Mouse (Mus musculus): Measurements from ENCODE around the gene Cdc6. TPM values are rescaled to one million over a fixed set of nuclear protein-coding genes. Genes with fewer than 3 reads are reported as not detected.
"Not testable (repeated sequence)": the region's sequence is repeated elsewhere in the genome, so short reads cannot be mapped to it uniquely, and the experiment has no call there.

The Cdc6 gene
- total RNA-seq, 2 experiments from 2014 or later = 26.4 to 26.5 TPM

- ATAC-seq (ENCODE audit: poor library complexity, severe bottlenecking) = no peak
These were observed 2.0 kb upstream of the Cdc6 start for GRCm38 (mm10) chr11:98905583-98905982.

GRCm38 (mm10) chr11:98907063-98907436, 551 bp upstream of the Cdc6 start:
- ATAC-seq (ENCODE audit: poor library complexity, severe bottlenecking) = no peak

- 0 out of 2 replicates have a peak, but pooled peaks have one; percentile 24 for ATAC-seq (ENCODE audit: poor library complexity, severe bottlenecking)
These were observed 2.1 kb downstream of the Cdc6 start for GRCm38 (mm10) chr11:98909654-98910053.

- ATAC-seq (ENCODE audit: poor library complexity, severe bottlenecking) = no peak
These were observed 2.8 kb downstream of the Cdc6 start for GRCm38 (mm10) chr11:98910415-98910814.

GRCm38 (mm10) chr11:98911498-98911897, 3.9 kb downstream of the Cdc6 start:
- ATAC-seq (ENCODE audit: poor library complexity, severe bottlenecking) = no peak

GRCm38 (mm10) chr11:98914196-98914595, 6.6 kb downstream of the Cdc6 start:
- no peak for ATAC-seq (ENCODE audit: poor library complexity, severe bottlenecking)

- ATAC-seq (ENCODE audit: poor library complexity, severe bottlenecking) = not testable (repeated sequence)
These were observed 8.8 kb downstream of the Cdc6 start for GRCm38 (mm10) chr11:98916376-98916775.

- peak; percentile 25; the same call in 1 of the 2 replicates for ATAC-seq (ENCODE audit: poor library complexity, severe bottlenecking)
These were observed 9.9 kb downstream of the Cdc6 start for GRCm38 (mm10) chr11:98917428-98918005.

- ATAC-seq (ENCODE audit: poor library complexity, severe bottlenecking) = peak; percentile 95
These were observed 10.6 kb downstream of the Cdc6 start for GRCm38 (mm10) chr11:98918231-98918630.

- ATAC-seq (ENCODE audit: poor library complexity, severe bottlenecking) = no peak
These were observed 11.4 kb downstream of the Cdc6 start for GRCm38 (mm10) chr11:98919009-98919408.

- not testable (repeated sequence) for ATAC-seq (ENCODE audit: poor library complexity, severe bottlenecking)
These were observed 14.2 kb downstream of the Cdc6 start for GRCm38 (mm10) chr11:98921813-98922212.

- ATAC-seq (ENCODE audit: poor library complexity, severe bottlenecking) = peak; percentile 31
These were observed 14.7 kb downstream of the Cdc6 start for GRCm38 (mm10) chr11:98922307-98922706.

GRCm38 (mm10) chr11:98922851-98923711, 15.5 kb downstream of the Cdc6 start:
- not testable (repeated sequence) for ATAC-seq (ENCODE audit: poor library complexity, severe bottlenecking)

- ATAC-seq (ENCODE audit: poor library complexity, severe bottlenecking) = no peak
These were observed 17.1 kb downstream of the Cdc6 start for GRCm38 (mm10) chr11:98924633-98925175.

- no peak for ATAC-seq (ENCODE audit: poor library complexity, severe bottlenecking)
These were observed 17.7 kb downstream of the Cdc6 start for GRCm38 (mm10) chr11:98925265-98925721.

- peak; percentile 14; the same call in 1 of the 2 replicates for ATAC-seq (ENCODE audit: poor library complexity, severe bottlenecking)
These were observed 18.3 kb downstream of the Cdc6 start for GRCm38 (mm10) chr11:98925868-98926311.

- ATAC-seq (ENCODE audit: poor library complexity, severe bottlenecking) = no peak
These were observed 19.0 kb downstream of the Cdc6 start for GRCm38 (mm10) chr11:98926553-98926952.

GRCm38 (mm10) chr11:98927438-98928076, 20.0 kb downstream of the Cdc6 start, which contains the start of gene Rara:
TSS of gene Rara (plus strand) at chr11:98927818.
- no peak for ATAC-seq (ENCODE audit: poor library complexity, severe bottlenecking)

GRCm38 (mm10) chr11:98928186-98928893, 20.7 kb downstream of the Cdc6 start:
- no peak for ATAC-seq (ENCODE audit: poor library complexity, severe bottlenecking)

- ATAC-seq (ENCODE audit: poor library complexity, severe bottlenecking) = no peak
These were observed 21.9 kb downstream of the Cdc6 start for GRCm38 (mm10) chr11:98929503-98929902.

All from megakaryocyte, adult 5-6 weeks (primary cell).